Mouse (Mus musculus) embryonic facial prominence, embryonic 12.5 days (tissue): Measurements from ENCODE around the gene A930017K11Rik. TPM values are rescaled to one million over a fixed set of nuclear protein-coding genes. Genes with fewer than 3 reads are reported as not detected.

Experiments
- ATAC-seq: fragments of 200-750 bp; cut with Nextera tagmentation; 2 replicates; pipeline ENCODE4 v1.8.0; 2017; ENCODE audit not compliant: insufficient number of reproducible peaks, insufficient read depth, low FRiP score, low TSS enrichment
- H3K27ac ChIP-seq: fragments of 300-500 bp; sonication (generic); 2 replicates; pipeline ENCODE4 v1.5.1; 2016; ENCODE audit warnings: mild to moderate bottlenecking
- H3K27me3 ChIP-seq: fragments of 300-500 bp; sonication (generic); 2 replicates; pipeline ENCODE4 v1.6.1; 2016; ENCODE audit warnings: mild to moderate bottlenecking, moderate library complexity
- H3K36me3 ChIP-seq: fragments of 300-500 bp; sonication (generic); 2 replicates; pipeline ENCODE4 v1.6.1; 2016; ENCODE audit warnings: mild to moderate bottlenecking
- H3K4me1 ChIP-seq: fragments of 300-500 bp; sonication (generic); 2 replicates; pipeline ENCODE4 v1.6.1; 2016
- H3K4me2 ChIP-seq: fragments of 300-500 bp; sonication (generic); replicated peaks from 2 replicates; pipeline ENCODE4 v1.6.1; 2016; ENCODE audit warnings: mild to moderate bottlenecking, moderate library complexity
- H3K4me3 ChIP-seq: fragments of 300-500 bp; sonication (generic); 2 replicates; pipeline ENCODE4 v1.5.1; 2016; ENCODE audit warnings: mild to moderate bottlenecking
- H3K9ac ChIP-seq: fragments of 300-500 bp; sonication (generic); 2 replicates; pipeline ENCODE4 v1.6.1; 2016; ENCODE audit warnings: mild to moderate bottlenecking, moderate library complexity
- H3K9me3 ChIP-seq: fragments of 300-500 bp; sonication (generic); 2 replicates; pipeline ENCODE4 v1.6.1; 2016; ENCODE audit warnings: mild to moderate bottlenecking, moderate library complexity
- WGBS: fragments of 180-500 bp; shearing (Covaris S2); methylation state at CpG from one replicate; pipeline ENCODE4 v1.1.7; 2016; 5-methylcytosine and 5-hydroxymethylcytosine counted together
- polyA plus RNA-seq: library from polyadenylated mRNA; unstranded; fragments of >200 nt; fragmentation: Nextera tagmentation; extraction: Ambion mirVana; gene quantifications from 2 replicates; pipeline ENCODE4 v1.2.1, GENCODE M21; 2016

Gene A930017K11Rik
- polyA plus RNA-seq, 1 experiment from 2014 or later: 0.20 TPM

DNA sequence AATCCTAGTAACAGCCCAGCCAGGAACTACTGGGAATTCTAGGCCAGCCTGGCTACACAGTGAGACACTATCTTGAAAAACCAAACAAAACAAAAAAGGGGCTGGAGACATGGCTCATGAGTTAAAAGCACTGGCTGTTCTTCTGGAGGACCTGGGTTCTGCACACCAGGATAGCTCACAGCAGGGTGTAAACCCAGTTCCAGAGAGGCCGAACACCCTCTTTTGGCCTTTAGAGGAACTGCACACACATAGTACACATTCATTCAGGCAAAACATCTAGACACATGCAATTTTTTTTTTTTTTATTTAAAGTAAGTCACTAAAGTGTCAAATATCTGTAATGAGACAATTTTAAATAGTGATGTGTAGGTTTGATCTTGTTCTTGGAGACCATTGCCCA, 52.2 kb downstream of the A930017K11Rik start:
- Histone ChIP-seq H3K9me3 (no peaks in the 10 kb centered on the region), H3K27me3 (no peaks in the 10 kb centered on the region), H3K36me3 (peaks cover 10% of the 10 kb centered on the region), H3K27ac (no peak overlapping the region), H3K9ac (no peak overlapping the region), H3K4me3 (no peak overlapping the region), H3K4me2 (no peak overlapping the region), H3K4me1 (peaks cover 7% of the 10 kb centered on the region)
- WGBS: 100% methylated on average over 1 of the region's 1 CpGs
- ATAC-seq: no peak

Other genes with a start within 250 kb of the A930017K11Rik start
- gene Gng13, start 235.4 kb downstream of the A930017K11Rik start, polyA plus RNA-seq: 2.6 and 5.6 TPM in 2 replicates
- gene Chtf18, start 225.1 kb downstream of the A930017K11Rik start, polyA plus RNA-seq: 43.5 and 45.9 TPM in 2 replicates
- gene Rpusd1, start 224.9 kb downstream of the A930017K11Rik start, polyA plus RNA-seq: 27.0 and 29.1 TPM in 2 replicates
- gene Mslnl, start 216.5 kb downstream of the A930017K11Rik start, polyA plus RNA-seq: 0.35 and 0.41 TPM in 2 replicates
- gene Msln, start 198.2 kb downstream of the A930017K11Rik start, polyA plus RNA-seq: 0.37 and 0.38 TPM in 2 replicates
- gene Narfl, start 178.8 kb downstream of the A930017K11Rik start, polyA plus RNA-seq: 23.9 and 25.6 TPM in 2 replicates
- gene Haghl, start 166.9 kb downstream of the A930017K11Rik start, polyA plus RNA-seq: 93.0 and 95.4 TPM in 2 replicates
- gene Ccdc78, start 166.0 kb downstream of the A930017K11Rik start, polyA plus RNA-seq: 0.18 and 0.29 TPM in 2 replicates
- 72.0 and 77.0 TPM in 2 replicates for gene Fam173a, start 159.7 kb downstream of the A930017K11Rik start, polyA plus RNA-seq
- not detected in 2 replicates for gene AC134908.4, start 156.9 kb downstream of the A930017K11Rik start, polyA plus RNA-seq
- gene Metrn, start 155.4 kb downstream of the A930017K11Rik start, polyA plus RNA-seq: 58.7 and 65.9 TPM in 2 replicates
- gene Fbxl16, start 143.5 kb downstream of the A930017K11Rik start, polyA plus RNA-seq: 5.9 and 6.7 TPM in 2 replicates
- 26.0 and 29.6 TPM in 2 replicates for gene Wdr24, start 128.9 kb downstream of the A930017K11Rik start, polyA plus RNA-seq
- gene Jmjd8, start 123.7 kb downstream of the A930017K11Rik start, polyA plus RNA-seq: 53.9 and 57.0 TPM in 2 replicates
- gene Stub1, start 119.2 kb downstream of the A930017K11Rik start, polyA plus RNA-seq: 334 and 338 TPM in 2 replicates
- 1.2 and 1.6 TPM in 2 replicates for gene Rhbdl1, start 115.3 kb downstream of the A930017K11Rik start, polyA plus RNA-seq
- 1.5 and 2.4 TPM in 2 replicates for gene Gm20683, start 110.8 kb downstream of the A930017K11Rik start, polyA plus RNA-seq
- gene Rhot2, start 107.7 kb downstream of the A930017K11Rik start, polyA plus RNA-seq: 23.0 and 26.9 TPM in 2 replicates
- 36.3 and 42.0 TPM in 2 replicates for gene Wdr90, start 91.1 kb downstream of the A930017K11Rik start, polyA plus RNA-seq
- 9.0 and 10.1 TPM in 2 replicates for gene Mcrip2, start 83.8 kb downstream of the A930017K11Rik start, polyA plus RNA-seq
- gene Mettl26, start 77.5 kb downstream of the A930017K11Rik start, polyA plus RNA-seq: 56.8 and 57.0 TPM in 2 replicates
- gene Wfikkn1, start 71.7 kb downstream of the A930017K11Rik start, polyA plus RNA-seq: 0.45 and 0.62 TPM in 2 replicates
- 37.4 and 40.9 TPM in 2 replicates for gene Rab40c, start 32.8 kb downstream of the A930017K11Rik start, polyA plus RNA-seq
- gene Pigq, start 7.6 kb downstream of the A930017K11Rik start, polyA plus RNA-seq: 49.9 and 51.7 TPM in 2 replicates
- 0.14 and 0.69 TPM in 2 replicates for gene Nhlrc4, start 7.6 kb downstream of the A930017K11Rik start, polyA plus RNA-seq
- 33.1 and 34.6 TPM in 2 replicates for gene Capn15, start 33.2 kb upstream of the A930017K11Rik start, polyA plus RNA-seq
- gene Rab11fip3, start 117.0 kb upstream of the A930017K11Rik start, polyA plus RNA-seq: 30.4 and 33.1 TPM in 2 replicates
- 38.5 and 39.0 TPM in 2 replicates for gene Decr2, start 137.8 kb upstream of the A930017K11Rik start, polyA plus RNA-seq
- gene Nme4, start 143.0 kb upstream of the A930017K11Rik start, polyA plus RNA-seq: 122 and 128 TPM in 2 replicates
- 0.99 and 1.3 TPM in 2 replicates for gene Tmem8, start 160.7 kb upstream of the A930017K11Rik start, polyA plus RNA-seq
- 204 and 216 TPM in 2 replicates for gene Mrpl28, start 170.9 kb upstream of the A930017K11Rik start, polyA plus RNA-seq
- gene Axin1, start 186.1 kb upstream of the A930017K11Rik start, polyA plus RNA-seq: 15.3 and 27.8 TPM in 2 replicates
- gene Pdia2, start 246.5 kb upstream of the A930017K11Rik start, polyA plus RNA-seq: 0.34 and 0.61 TPM in 2 replicates